In the genomic region with DNA sequence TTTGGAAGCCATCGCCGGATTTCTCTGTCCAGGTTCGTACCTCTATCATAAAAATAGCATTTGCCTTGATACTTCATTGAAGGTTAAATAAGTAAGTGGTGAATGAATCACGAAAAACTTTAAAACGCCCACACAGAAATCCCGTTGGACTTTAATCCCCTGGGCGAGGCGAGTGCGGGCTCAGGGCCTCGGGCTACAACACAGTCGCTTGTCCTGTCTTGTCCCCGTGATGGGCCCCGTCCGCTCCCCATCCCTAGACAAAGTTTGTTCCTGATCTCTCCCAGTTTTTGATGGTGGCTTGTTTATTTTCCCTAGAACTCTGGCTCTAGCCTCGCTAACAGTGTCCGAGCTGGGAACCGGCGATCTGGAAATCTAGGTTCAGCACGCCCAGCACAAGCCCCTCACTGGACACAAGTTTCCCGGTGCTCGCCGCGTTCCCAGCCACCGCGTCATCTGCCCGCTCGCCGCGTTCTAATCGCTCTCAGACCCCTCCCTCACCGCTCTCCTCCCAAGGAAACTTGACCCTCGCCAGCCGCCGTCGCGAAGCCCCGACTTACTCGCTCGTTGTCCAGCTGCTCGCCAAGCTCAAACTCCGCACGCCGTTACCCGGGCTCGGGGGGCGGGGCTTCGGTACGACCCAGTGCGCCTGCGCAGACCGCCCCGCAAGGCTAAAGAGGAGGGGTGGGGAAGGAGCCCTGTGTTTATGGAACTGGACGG, we compare ENCODE assay signal across 8 mouse cellular contexts. TPM values are rescaled to one million over a fixed set of nuclear protein-coding genes. Genes with fewer than 3 reads are reported as not detected.
DNase-seq lines count a peak whose midpoint lies in the region; ATAC-seq and TF ChIP-seq lines count a peak whose summit lies in the region.

A gene (minus strand): TSS at position 674 of the 717 bp plus-strand sequence.

- H3K4me2 ChIP-seq in lung, postnatal 0 days (replicated peaks; ENCODE audit: low read depth, low read length): peak within 1 kb of the TSS; percentile 77

- H3K9me3 ChIP-seq in hindbrain, embryonic 10.5 days: no peaks in the 10 kb centered on the region
- H3K9me3 ChIP-seq in lung, postnatal 0 days (ENCODE audit: low read length): no peaks in the 10 kb centered on the region

- under 1% methylated on average over 53 of the region's 53 CpGs for WGBS in hindbrain, embryonic 10.5 days
- WGBS in lung, postnatal 0 days: under 1% methylated on average over 53 of the region's 53 CpGs

- peak within 1 kb of the TSS; percentile 74 for H3K9ac ChIP-seq in lung, postnatal 0 days (replicated peaks; ENCODE audit: low read depth)

- peak within 1 kb of the TSS; percentile 66 for H3K4me3 ChIP-seq in hindbrain, embryonic 10.5 days
- H3K4me3 ChIP-seq in lung, postnatal 0 days (ENCODE audit: low read depth, low read length): peak within 1 kb of the TSS; percentile 58

- peak; percentile 97 for DNase-seq in MN1 (ENCODE audit: low spot score)
- peak; percentile 98 for DNase-seq in cerebellum, adult 9-10 months
- DNase-seq in hindbrain, embryonic 10.5 days (ENCODE audit: low spot score): peak; percentile 100
- peak; percentile 97 for DNase-seq in layer of hippocampus, adult 9-11 months
- DNase-seq in lung, postnatal 0 days (ENCODE audit: low spot score): peak; percentile 99
- peak; percentile 100 for DNase-seq in ovary, postnatal 14 days (ENCODE audit: low spot score)
- peak; percentile 97 for DNase-seq in thymus, postnatal 14 days

- no peaks in the 10 kb centered on the region for H3K36me3 ChIP-seq in hindbrain, embryonic 10.5 days
- no peaks in the 10 kb centered on the region for H3K36me3 ChIP-seq in lung, postnatal 0 days (ENCODE audit: insufficient read depth, low read length)

- H3K27me3 ChIP-seq in hindbrain, embryonic 10.5 days (ENCODE audit: insufficient read depth, poor library complexity, severe bottlenecking): no peaks in the 10 kb centered on the region
- no peaks in the 10 kb centered on the region for H3K27me3 ChIP-seq in lung, postnatal 0 days (replicated peaks; ENCODE audit: insufficient read depth, low read length)

- H3K27ac ChIP-seq in hindbrain, embryonic 10.5 days: peak within 1 kb of the TSS; percentile 90
- H3K27ac ChIP-seq in lung, postnatal 0 days (ENCODE audit: low read length): peak within 1 kb of the TSS; percentile 88

- no peak for TF ChIP-seq CTCF in lung, postnatal 0 days (IDR thresholded peaks at IDR 0.05)

- TF ChIP-seq EP300 in lung, postnatal 0 days (IDR thresholded peaks at IDR 0.05): peak; percentile 39; the same call in 1 of the 2 replicates

- ATAC-seq in frontal cortex, adult (ENCODE audit: low TSS enrichment): peak; percentile 81
- ATAC-seq in lung, postnatal 0 days: peak; percentile 91

- peaks cover 18% of the 10 kb centered on the region for H3K4me1 ChIP-seq in hindbrain, embryonic 10.5 days (replicated peaks)
- H3K4me1 ChIP-seq in lung, postnatal 0 days (ENCODE audit: insufficient read depth, low read depth, low read length): peaks cover 8% of the 10 kb centered on the region; the same call in 1 of the 2 replicates

RNA-seq across cellular contexts. Expression of the gene that starts here (rescaled TPM):
- 19.9 and 20.6 TPM in 2 replicates for polyA plus RNA-seq in hindbrain, embryonic 10.5 days (2016; fragmentation: Nextera tagmentation; extraction: Ambion mirVana)
- polyA plus RNA-seq in lung, postnatal 0 days (2015; fragmentation: Nextera tagmentation; extraction: Ambion mirVana): 37.1 and 39.4 TPM in 2 replicates

Comparison
In these comparisons a context has a peak if more than half of its experiments do, and no peak if none do; other contexts are left out.
1. Peak in every context shown above with its lines: DNase-seq, ATAC-seq, H3K4me3 ChIP-seq and H3K27ac ChIP-seq.